Mouse (Mus musculus) spleen, postnatal 14 days (tissue): ENCODE data around the gene Hsd3b4.
"Not testable (repeated sequence)": the region's sequence is repeated elsewhere in the genome, so short reads cannot be mapped to it uniquely, and the experiment has no call there.

Source experiments
- DNase-seq, 2 experiments: peaks; one replicate each; pipeline ENCODE4 v3.0.0; 2021 to 2022; ENCODE audit warnings: low spot score in 2 of 2

The Hsd3b4 gene

GRCm38 (mm10) chr3:98510414-98510813 lies at the start of gene Hsd3b4:
TSS of gene Hsd3b4 (minus strand) at chr3:98510514.
- DNase-seq = not testable (repeated sequence)

- not testable (repeated sequence) for DNase-seq
Observed at GRCm38 (mm10) chr3:98550832-98551231, 40.5 kb upstream of the Hsd3b4 start.

- DNase-seq = not testable (repeated sequence)
Observed at GRCm38 (mm10) chr3:98550215-98550614, 39.9 kb upstream of the Hsd3b4 start.

GRCm38 (mm10) chr3:98548495-98548894 lies 38.2 kb upstream of the Hsd3b4 start:
- not testable (repeated sequence) for DNase-seq

- not testable (repeated sequence) for DNase-seq
Observed at GRCm38 (mm10) chr3:98547641-98548040, 37.3 kb upstream of the Hsd3b4 start.

- not testable (repeated sequence) for DNase-seq
Observed at GRCm38 (mm10) chr3:98524978-98525377, 14.7 kb upstream of the Hsd3b4 start.

- not testable (repeated sequence) for DNase-seq
Observed at GRCm38 (mm10) chr3:98524552-98524951, 14.2 kb upstream of the Hsd3b4 start.

GRCm38 (mm10) chr3:98522779-98523178 lies 12.5 kb upstream of the Hsd3b4 start:
- DNase-seq = not testable (repeated sequence)

GRCm38 (mm10) chr3:98507229-98507628 lies 3.1 kb downstream of the Hsd3b4 start:
- DNase-seq = not testable (repeated sequence)

- DNase-seq = not testable (repeated sequence)
Observed at GRCm38 (mm10) chr3:98497401-98497800, 12.9 kb downstream of the Hsd3b4 start.

GRCm38 (mm10) chr3:98496762-98497161 lies 13.6 kb downstream of the Hsd3b4 start:
- DNase-seq = not testable (repeated sequence)

GRCm38 (mm10) chr3:98495055-98495454 lies 15.3 kb downstream of the Hsd3b4 start:
- DNase-seq = not testable (repeated sequence)

GRCm38 (mm10) chr3:98494184-98494583 lies 16.1 kb downstream of the Hsd3b4 start:
- DNase-seq = not testable (repeated sequence)

GRCm38 (mm10) chr3:98471499-98471898 lies 38.8 kb downstream of the Hsd3b4 start:
- DNase-seq = not testable (repeated sequence)

GRCm38 (mm10) chr3:98471057-98471456 lies 39.3 kb downstream of the Hsd3b4 start:
- not testable (repeated sequence) for DNase-seq

- DNase-seq = not testable (repeated sequence)
Observed at GRCm38 (mm10) chr3:98469323-98469722, 41.0 kb downstream of the Hsd3b4 start.

- DNase-seq = not testable (repeated sequence)
Observed at GRCm38 (mm10) chr3:98457026-98457425, 53.3 kb downstream of the Hsd3b4 start, which contains the start of gene Gm4450. TSS of gene Gm4450 (minus strand) at chr3:98457126.

GRCm38 (mm10) chr3:98453786-98454185 lies 56.5 kb downstream of the Hsd3b4 start:
- not testable (repeated sequence) for DNase-seq
